Mouse (Mus musculus) neural tube, embryonic 13.5 days (tissue): Measurements from ENCODE around the gene Pcsk6. TPM values are rescaled to one million over a fixed set of nuclear protein-coding genes. Genes with fewer than 3 reads are reported as not detected.

Experiments
- ATAC-seq: fragments of 200-750 bp; cut with Nextera tagmentation; 2 replicates; pipeline ENCODE4 v1.8.0; 2017; ENCODE audit warnings: low read depth, mild to moderate bottlenecking, moderate TSS enrichment, moderate library complexity
- H3K27ac ChIP-seq: fragments of 300-500 bp; sonication (generic); replicated peaks from 2 replicates; pipeline ENCODE4 v1.5.1; 2015; ENCODE audit warnings: moderate library complexity, mild to moderate bottlenecking, inconsistent platforms
- H3K27me3 ChIP-seq: fragments of 300-500 bp; sonication (generic); 2 replicates; pipeline ENCODE4 v1.6.1; 2015; ENCODE audit warnings: mild to moderate bottlenecking, inconsistent platforms
- H3K36me3 ChIP-seq: fragments of 300-500 bp; sonication (generic); 2 replicates; pipeline ENCODE4 v1.6.1; 2015; ENCODE audit warnings: mild to moderate bottlenecking, inconsistent platforms
- H3K4me1 ChIP-seq: fragments of 300-500 bp; sonication (generic); replicated peaks from 2 replicates; pipeline ENCODE4 v1.6.1; 2015; ENCODE audit warnings: inconsistent platforms
- H3K4me2 ChIP-seq: fragments of 300-500 bp; sonication (generic); 2 replicates; pipeline ENCODE4 v1.6.1; 2015; ENCODE audit warnings: inconsistent platforms, mild to moderate bottlenecking, moderate library complexity
- H3K4me3 ChIP-seq: fragments of 300-500 bp; sonication (generic); 2 replicates; pipeline ENCODE4 v1.5.1; 2015; ENCODE audit warnings: mild to moderate bottlenecking, inconsistent platforms
- H3K9ac ChIP-seq: fragments of 300-500 bp; sonication (generic); 2 replicates; pipeline ENCODE4 v1.6.1; 2015; ENCODE audit warnings: moderate library complexity, mild to moderate bottlenecking, inconsistent platforms
- H3K9me3 ChIP-seq: fragments of 300-500 bp; sonication (generic); 2 replicates; pipeline ENCODE4 v1.6.1; 2016; ENCODE audit warnings: inconsistent platforms
- WGBS: fragments of 180-500 bp; shearing (Covaris S2); methylation state at CpG from one replicate; pipeline ENCODE4 v1.1.7; 2015; 5-methylcytosine and 5-hydroxymethylcytosine counted together
- polyA plus RNA-seq: library from polyadenylated mRNA; unstranded; fragments of >200 nt; fragmentation: Nextera tagmentation; extraction: Ambion mirVana; gene quantifications from 2 replicates; pipeline ENCODE4 v1.2.1, GENCODE M21; 2015

Gene Pcsk6
- polyA plus RNA-seq, 1 experiment from 2014 or later: 1.3 TPM

GRCm38 (mm10) chr7:66084546-66084945, 223.0 kb downstream of the Pcsk6 start:
- Histone ChIP-seq H3K9ac (no peak overlapping the region), H3K4me1 (peaks cover 24% of the 10 kb centered on the region), H3K36me3 (peaks cover 70% of the 10 kb centered on the region), H3K4me3 (no peak overlapping the region), H3K9me3 (no peaks in the 10 kb centered on the region), H3K27ac (no peak overlapping the region), H3K4me2 (no peak overlapping the region), H3K27me3 (no peaks in the 10 kb centered on the region)
- WGBS: 82% methylated on average over 7 of the region's 7 CpGs
- ATAC-seq: no peak

GRCm38 (mm10) chr7:66087652-66088051, 226.1 kb downstream of the Pcsk6 start:
- Histone ChIP-seq H3K4me2 (no peak overlapping the region), H3K27me3 (no peaks in the 10 kb centered on the region), H3K9ac (no peak overlapping the region), H3K4me1 (0 out of 2 replicates have a peak, but pooled peaks cover 8% of the 10 kb centered on the region), H3K4me3 (no peak overlapping the region), H3K9me3 (no peaks in the 10 kb centered on the region), H3K36me3 (peaks cover 94% of the 10 kb centered on the region), H3K27ac (no peak overlapping the region)
- WGBS: 92% methylated on average over 4 of the region's 4 CpGs
- no peak for ATAC-seq

DNA sequence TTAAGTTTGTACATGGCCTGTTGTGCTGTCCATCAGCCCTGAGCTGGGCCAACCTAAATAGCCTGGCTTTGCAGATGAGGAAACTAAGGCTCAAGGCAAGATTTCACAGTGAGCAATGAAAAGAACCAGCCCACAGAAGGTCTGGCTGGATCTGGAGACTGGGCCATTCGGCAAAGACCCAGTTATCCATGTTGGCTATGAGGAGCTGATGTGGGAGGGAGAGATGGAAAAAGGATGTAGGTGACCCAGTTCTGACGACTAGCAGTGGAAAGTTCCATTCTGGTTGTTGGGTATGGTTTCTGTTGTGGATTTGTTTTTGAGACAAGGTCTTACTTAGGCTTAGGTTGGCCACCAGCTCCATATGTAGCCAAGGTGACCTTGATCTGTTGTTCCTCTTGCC, 226.5 kb downstream of the Pcsk6 start:
- WGBS: 90% methylated on average over 2 of the region's 2 CpGs
- Histone ChIP-seq H3K4me3 (no peak overlapping the region), H3K27me3 (no peaks in the 10 kb centered on the region), H3K9ac (no peak overlapping the region), H3K36me3 (peaks cover 92% of the 10 kb centered on the region), H3K4me2 (no peak overlapping the region), H3K27ac (no peak overlapping the region), H3K9me3 (no peaks in the 10 kb centered on the region), H3K4me1 (0 out of 2 replicates have a peak, but pooled peaks cover 8% of the 10 kb centered on the region)
- no peak for ATAC-seq

GRCm38 (mm10) chr7:66090676-66091190, 229.2 kb downstream of the Pcsk6 start:
- H3K4me2 ChIP-seq: no peak overlapping the region
- no peak overlapping the region for H3K4me3 ChIP-seq
- H3K27ac ChIP-seq: no peak overlapping the region
- no peaks in the 10 kb centered on the region for H3K27me3 ChIP-seq
- H3K9me3 ChIP-seq: no peaks in the 10 kb centered on the region
- no peak for ATAC-seq
- no peaks in the 10 kb centered on the region for H3K4me1 ChIP-seq
- peaks cover 73% of the 10 kb centered on the region for H3K36me3 ChIP-seq
- no peak overlapping the region for H3K9ac ChIP-seq
- WGBS: 90% methylated on average over 11 of the region's 11 CpGs

DNA sequence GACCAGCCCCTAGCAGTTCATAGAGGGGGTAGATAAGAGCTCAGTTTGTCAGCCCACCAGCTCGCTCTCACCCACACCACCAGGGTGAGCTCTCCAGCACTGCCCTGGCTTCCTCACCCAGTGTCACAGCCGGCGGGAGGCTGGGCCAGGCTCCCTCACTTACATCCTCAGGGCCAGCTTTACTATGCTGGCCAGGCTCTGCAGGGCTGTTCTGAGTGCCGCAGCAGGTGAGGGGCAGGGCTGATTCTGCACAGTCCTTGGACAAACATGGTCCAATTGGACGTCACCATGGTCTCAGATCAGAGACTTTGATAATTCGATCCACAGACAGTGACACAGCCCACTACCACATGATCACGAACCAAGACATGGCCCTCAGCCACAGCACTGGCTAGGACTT, 230.0 kb downstream of the Pcsk6 start:
- H3K36me3 ChIP-seq: peaks cover 65% of the 10 kb centered on the region

GRCm38 (mm10) chr7:66092656-66093055, 231.1 kb downstream of the Pcsk6 start:
- WGBS: 91% methylated on average over 8 of the region's 8 CpGs
- H3K36me3 ChIP-seq: peaks cover 54% of the 10 kb centered on the region
- H3K27me3 ChIP-seq: no peaks in the 10 kb centered on the region

More for the DNA sequence above, 230.0 kb downstream of the Pcsk6 start:
- H3K9me3 ChIP-seq: no peaks in the 10 kb centered on the region
- no peak overlapping the region for H3K27ac ChIP-seq
- no peak overlapping the region for H3K4me2 ChIP-seq
- no peaks in the 10 kb centered on the region for H3K4me1 ChIP-seq
- H3K9ac ChIP-seq: no peak overlapping the region
- H3K27me3 ChIP-seq: no peaks in the 10 kb centered on the region
- H3K4me3 ChIP-seq: no peak overlapping the region
- WGBS: 87% methylated on average over 7 of the region's 7 CpGs
- ATAC-seq: no peak

GRCm38 (mm10) chr7:66094141-66094540, 232.6 kb downstream of the Pcsk6 start:
- Histone ChIP-seq H3K4me3 (no peak overlapping the region), H3K9me3 (no peaks in the 10 kb centered on the region), H3K4me1 (no peaks in the 10 kb centered on the region), H3K27ac (no peak overlapping the region), H3K27me3 (no peaks in the 10 kb centered on the region), H3K9ac (no peak overlapping the region), H3K36me3 (peaks cover 39% of the 10 kb centered on the region), H3K4me2 (no peak overlapping the region)
- ATAC-seq: no peak
- WGBS: 80% methylated on average over 5 of the region's 5 CpGs

More at GRCm38 (mm10) chr7:66092656-66093055, 231.1 kb downstream of the Pcsk6 start:
- Histone ChIP-seq H3K4me3 (no peak overlapping the region), H3K4me2 (no peak overlapping the region), H3K4me1 (no peaks in the 10 kb centered on the region), H3K27ac (no peak overlapping the region), H3K9ac (no peak overlapping the region), H3K9me3 (no peaks in the 10 kb centered on the region)
- ATAC-seq: no peak

- H3K27ac ChIP-seq: no peak overlapping the region
- H3K9ac ChIP-seq: no peak overlapping the region
- H3K4me2 ChIP-seq: no peak overlapping the region
- H3K4me1 ChIP-seq: no peaks in the 10 kb centered on the region
- no peak overlapping the region for H3K4me3 ChIP-seq
- H3K36me3 ChIP-seq: no peaks in the 10 kb centered on the region
- WGBS: 79% methylated on average over 7 of the region's 7 CpGs
- no peaks in the 10 kb centered on the region for H3K9me3 ChIP-seq
- no peak for ATAC-seq
- H3K27me3 ChIP-seq: no peaks in the 10 kb centered on the region
These were observed 237.3 kb downstream of the Pcsk6 start for GRCm38 (mm10) chr7:66098803-66099202.

Other genes starting within 250 kb of the Pcsk6 start
- gene Tarsl2, start 216.8 kb upstream of the Pcsk6 start, polyA plus RNA-seq: 13.3 and 15.6 TPM in 2 replicates
- 83.9 and 87.3 TPM in 2 replicates for gene Tm2d3, start 170.6 kb upstream of the Pcsk6 start, polyA plus RNA-seq
- gene Gm45213, start 181.9 kb downstream of the Pcsk6 start, polyA plus RNA-seq: not detected in 2 replicates
- gene Snrpa1, start 197.3 kb downstream of the Pcsk6 start, polyA plus RNA-seq: 128 and 129 TPM in 2 replicates
- 97.2 and 105 TPM in 2 replicates for gene Selenos, start 217.9 kb downstream of the Pcsk6 start, polyA plus RNA-seq
- gene Chsy1, start 247.8 kb downstream of the Pcsk6 start, polyA plus RNA-seq: 11.5 and 13.3 TPM in 2 replicates